Mouse (Mus musculus): ENCODE measurements around the gene Il6ra.

- TF ChIP-seq TAL1 (IDR thresholded peaks at IDR 0.05; ENCODE audit: low read length) (no peak), GATA1 (IDR thresholded peaks at IDR 0.05; ENCODE audit: low read length) (no peak)
These were observed 36.5 kb downstream of the Il6ra start for GRCm38 (mm10) chr3:89876469-89876868.

Data from erythroblast, embryonic 14.5 days (primary cell).